Comparison of ENCODE assay signal across 8 mouse cellular contexts in the genomic region with DNA sequence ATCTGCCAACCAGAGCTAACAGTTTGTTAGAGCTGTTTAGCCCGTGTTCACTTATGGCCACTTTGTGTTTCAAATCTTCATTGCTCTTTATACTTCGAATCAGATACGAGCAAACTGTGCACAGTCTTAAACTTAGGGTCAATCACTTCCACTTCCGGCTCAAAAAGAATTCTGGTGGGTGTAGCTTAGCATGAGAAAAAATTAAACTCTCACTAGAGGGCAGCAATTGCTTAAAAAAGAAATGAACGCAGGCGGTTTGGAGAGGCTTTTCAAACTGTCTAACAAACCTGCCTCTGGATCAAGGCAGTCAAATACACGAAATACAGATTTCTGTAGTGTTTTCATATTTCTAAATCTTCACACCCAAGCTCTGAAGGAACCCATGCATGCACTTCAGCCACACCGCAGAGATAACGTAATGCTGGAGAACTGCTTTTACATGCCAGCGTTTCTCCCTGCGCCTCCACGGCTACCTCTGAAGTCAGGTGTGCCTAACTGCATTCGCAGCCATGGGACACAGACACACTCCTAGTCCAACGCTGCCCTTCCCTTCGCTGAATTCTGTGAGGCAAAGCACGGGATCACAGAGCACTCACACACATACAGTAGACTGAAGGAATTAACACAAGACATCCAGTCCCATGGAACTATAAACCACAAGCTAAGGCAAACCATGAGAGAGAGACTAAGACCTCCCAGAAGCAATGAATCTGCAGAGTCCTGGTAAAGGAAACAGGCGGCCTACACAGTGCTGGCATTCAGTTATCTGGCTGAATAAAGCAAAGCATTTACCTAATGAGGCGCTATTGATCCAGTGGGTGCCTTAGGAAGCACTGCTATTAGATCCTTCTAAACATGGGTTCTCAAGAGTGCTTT. TPM values are rescaled to one million over a fixed set of nuclear protein-coding genes. Genes with fewer than 3 reads are reported as not detected.
A peak's percentile ranks its signal among the peaks of the same experiment; 100 is the strongest.
DNase-seq lines count a peak whose midpoint lies in the region; ATAC-seq and TF ChIP-seq lines count a peak whose summit lies in the region.

No protein-coding gene starts in this region.

- H3K4me3 ChIP-seq in cortical plate, adult 2 months (ENCODE audit: insufficient read depth, low read length) = no peak overlapping the region
- no peak overlapping the region for H3K4me3 ChIP-seq in heart, postnatal 0 days (ENCODE audit: low read depth, low read length)

- no peaks in the 10 kb centered on the region for H3K27me3 ChIP-seq in heart, postnatal 0 days (ENCODE audit: control insufficient read depth, insufficient read depth, low read length)

- H3K4me2 ChIP-seq in heart, postnatal 0 days (ENCODE audit: low read depth, low read length) = no peak overlapping the region

- TF ChIP-seq EP300 in heart, postnatal 0 days (IDR thresholded peaks at IDR 0.05; ENCODE audit: low read depth) = no peak

- ATAC-seq in heart, postnatal 0 days (ENCODE audit: insufficient read depth, low read depth) = peak; percentile 75; the same call in 1 of the 2 replicates

- H3K9me3 ChIP-seq in heart, postnatal 0 days (replicated peaks; ENCODE audit: control insufficient read depth, low read length) = no peaks in the 10 kb centered on the region

- H3K27ac ChIP-seq in cortical plate, adult 2 months (ENCODE audit: insufficient read depth, low read length) = no peak overlapping the region
- no peak overlapping the region for H3K27ac ChIP-seq in heart, postnatal 0 days (ENCODE audit: low read depth)

- TF ChIP-seq CTCF in cortical plate, adult 2 months (IDR thresholded peaks at IDR 0.05; ENCODE audit: extremely low read depth, insufficient read depth, low read length) = peak; percentile 36; the same call in 1 of the 2 replicates
- peak; percentile 65 for TF ChIP-seq CTCF in heart, postnatal 0 days (IDR thresholded peaks at IDR 0.05; ENCODE audit: low read depth)

- WGBS in heart, postnatal 0 days = 45% methylated on average over 18 of the region's 18 CpGs

- DNase-seq in cerebellum, postnatal 14 days = peak; percentile 15 to 46
- no peak for DNase-seq in cerebellum, adult 11-12 months
- DNase-seq in B cell, adult 2 months = peak; percentile 57 to 61
- peak; percentile 77 for DNase-seq in heart, postnatal 0 days (ENCODE audit: low spot score)
- peak; percentile 34 to 71 for DNase-seq in left cerebral cortex, postnatal 25 days (ENCODE audit: low spot score in 2 of 2)
- DNase-seq in naive thymus-derived CD4-positive, alpha-beta T cell, adult 2 months (ENCODE audit: low read depth) = peak; percentile 74
- DNase-seq in urinary bladder, adult 18-20 months (ENCODE audit: low spot score in 2 of 2) = no peak

- peaks cover 16% of the 10 kb centered on the region; the same call in 1 of the 2 replicates for H3K36me3 ChIP-seq in heart, postnatal 0 days (replicated peaks; ENCODE audit: control insufficient read depth, insufficient read depth, low read length)

- no peak for TF ChIP-seq POLR2A in cortical plate, adult 2 months (IDR thresholded peaks at IDR 0.05; ENCODE audit: extremely low read depth, insufficient read depth, low read length)

- 0 out of 2 replicates have a peak, but pooled peaks cover 1% of the 10 kb centered on the region for H3K4me1 ChIP-seq in cortical plate, adult 2 months (ENCODE audit: control insufficient read depth, insufficient read depth, low read length)
- no peaks in the 10 kb centered on the region for H3K4me1 ChIP-seq in heart, postnatal 0 days (ENCODE audit: control insufficient read depth, insufficient read depth)

- H3K9ac ChIP-seq in heart, postnatal 0 days (replicated peaks; ENCODE audit: low read depth, low read length) = no peak overlapping the region

- intact Hi-C loops in left cerebral cortex, postnatal 25 days (cut with DNase I) = loop anchor here (1.0 to 5.0 kb wide), 2 partner anchors 220 to 414 kb away; no protein-coding TSS in a partner anchor

RNA-seq across cellular contexts. Expression of a gene that starts 39.0 kb away (rescaled TPM):
- polyA plus RNA-seq in cortical plate, adult 2 months (2012; rRNA removed) = 64.9 and 70.5 TPM in 2 replicates
- 32.4 and 77.9 TPM in 2 replicates for total RNA-seq in heart, postnatal 0 days (2014; rRNA removed; ENCODE audit: low replicate concordance)
- 46.3 and 47.6 TPM in 2 replicates for polyA plus RNA-seq in heart, postnatal 0 days (2015; fragmentation: Nextera tagmentation; extraction: Ambion mirVana)
- total RNA-seq in left cerebral cortex, postnatal 25 days (2021) = 10 to 100 TPM; 59.1 to 62.1 TPM

Comparison
In these comparisons a context has a peak if more than half of its experiments do, and no peak if none do; other contexts are left out.
1. DNase-seq: peak in cerebellum, postnatal 14 days (2 of 2), B cell, adult 2 months (2 of 2), heart, postnatal 0 days (single experiment), left cerebral cortex, postnatal 25 days (2 of 2) and naive thymus-derived CD4-positive, alpha-beta T cell, adult 2 months (single experiment); none in cerebellum, adult 11-12 months (single experiment) and urinary bladder, adult 18-20 months (0 of 2).